Mouse (Mus musculus): Measurements from ENCODE around the gene Spi1. TPM values are rescaled to one million over a fixed set of nuclear protein-coding genes. Genes with fewer than 3 reads are reported as not detected.
A peak's percentile ranks its signal among the peaks of the same experiment; 100 is the strongest.

The Spi1 gene
- polyA plus RNA-seq, 1 experiment from 2014 or later = 6.9 TPM

- Histone ChIP-seq H3K9ac (ENCODE audit: low read length) (no peak overlapping the region), H3K4me3 (ENCODE audit: low read depth, low read length) (no peak overlapping the region), H3K9me3 (ENCODE audit: control insufficient read depth, low read length) (no peaks in the 10 kb centered on the region), H3K4me2 (ENCODE audit: low read length) (no peak overlapping the region), H3K36me3 (ENCODE audit: control insufficient read depth, insufficient read depth, low read length) (peaks cover 20% of the 10 kb centered on the region), H3K4me1 (replicated peaks; ENCODE audit: control insufficient read depth, insufficient read depth, low read length) (peaks cover 9% of the 10 kb centered on the region), H3K27me3 (replicated peaks; ENCODE audit: control insufficient read depth, insufficient read depth, low read length) (no peaks in the 10 kb centered on the region), H3K27ac (ENCODE audit: low read depth) (no peak overlapping the region)
- WGBS = 71% methylated on average over 3 of the region's 3 CpGs
- DNase-seq (ENCODE audit: low spot score) = no peak
- ATAC-seq (replicated peaks; ENCODE audit: low FRiP score, low TSS enrichment, low read depth) = no peak
Observed at GRCm38 (mm10) chr2:91051917-91052316, 30.3 kb upstream of the Spi1 start.

- Histone ChIP-seq H3K36me3 (ENCODE audit: control insufficient read depth, insufficient read depth, low read length) (peaks cover 29% of the 10 kb centered on the region), H3K4me3 (ENCODE audit: low read depth, low read length) (no peak overlapping the region), H3K4me2 (ENCODE audit: low read length) (peak overlapping the region; percentile 53), H3K4me1 (replicated peaks; ENCODE audit: control insufficient read depth, insufficient read depth, low read length) (peaks cover 9% of the 10 kb centered on the region), H3K9me3 (ENCODE audit: control insufficient read depth, low read length) (no peaks in the 10 kb centered on the region), H3K27ac (ENCODE audit: low read depth) (no peak overlapping the region), H3K27me3 (replicated peaks; ENCODE audit: control insufficient read depth, insufficient read depth, low read length) (no peaks in the 10 kb centered on the region), H3K9ac (ENCODE audit: low read length) (no peak overlapping the region)
- 54% methylated on average over 2 of the region's 2 CpGs for WGBS
- ATAC-seq (replicated peaks; ENCODE audit: low FRiP score, low TSS enrichment, low read depth) = no peak
- no peak for DNase-seq (ENCODE audit: low spot score)
Observed at GRCm38 (mm10) chr2:91052752-91053151, 29.4 kb upstream of the Spi1 start.

GRCm38 (mm10) chr2:91053181-91053933, 28.8 kb upstream of the Spi1 start:
- 0 out of 2 replicates have a peak overlapping the region, but pooled peaks have one; percentile 27 for H3K9ac ChIP-seq (ENCODE audit: low read length)
- peak overlapping the region; percentile 53 for H3K4me2 ChIP-seq (ENCODE audit: low read length)
- DNase-seq (ENCODE audit: low spot score) (no peak), ATAC-seq (replicated peaks; ENCODE audit: low FRiP score, low TSS enrichment, low read depth) (peak; percentile 63)
- peaks cover 35% of the 10 kb centered on the region for H3K36me3 ChIP-seq (ENCODE audit: control insufficient read depth, insufficient read depth, low read length)
- no peaks in the 10 kb centered on the region for H3K9me3 ChIP-seq (ENCODE audit: control insufficient read depth, low read length)
- H3K27ac ChIP-seq (ENCODE audit: low read depth) = no peak overlapping the region
- 0% methylated on average over 6 of the region's 6 CpGs for WGBS
- H3K27me3 ChIP-seq (replicated peaks; ENCODE audit: control insufficient read depth, insufficient read depth, low read length) = no peaks in the 10 kb centered on the region
- H3K4me3 ChIP-seq (ENCODE audit: low read depth, low read length) = peak overlapping the region; percentile 71
- peaks cover 9% of the 10 kb centered on the region for H3K4me1 ChIP-seq (replicated peaks; ENCODE audit: control insufficient read depth, insufficient read depth, low read length)

- H3K4me2 ChIP-seq (ENCODE audit: low read length) = peak within 1 kb of the TSS; percentile 93
- WGBS = under 1% methylated on average over 40 of the region's 40 CpGs
- no peaks in the 10 kb centered on the region for H3K27me3 ChIP-seq (replicated peaks; ENCODE audit: control insufficient read depth, insufficient read depth, low read length)
- peak within 1 kb of the TSS; percentile 69 for H3K9ac ChIP-seq (ENCODE audit: low read length)
- peak within 1 kb of the TSS; percentile 52 for H3K27ac ChIP-seq (ENCODE audit: low read depth)
- H3K4me1 ChIP-seq (replicated peaks; ENCODE audit: control insufficient read depth, insufficient read depth, low read length) = peaks cover 9% of the 10 kb centered on the region
- ATAC-seq (replicated peaks; ENCODE audit: low FRiP score, low TSS enrichment, low read depth) = peak; percentile 98
- H3K4me3 ChIP-seq (ENCODE audit: low read depth, low read length) = peak within 1 kb of the TSS; percentile 71
- peak; percentile 97 for DNase-seq (ENCODE audit: low spot score)
- H3K36me3 ChIP-seq (ENCODE audit: control insufficient read depth, insufficient read depth, low read length) = peaks cover 41% of the 10 kb centered on the region
- no peaks in the 10 kb centered on the region for H3K9me3 ChIP-seq (ENCODE audit: control insufficient read depth, low read length)
Observed at GRCm38 (mm10) chr2:91053934-91054382, 28.2 kb upstream of the Spi1 start, which contains the start of gene Psmc3. TSS of gene Psmc3 (plus strand) at chr2:91054009.

- 87% methylated on average over 5 of the region's 5 CpGs for WGBS
- H3K36me3 ChIP-seq (ENCODE audit: control insufficient read depth, insufficient read depth, low read length) = peaks cover 85% of the 10 kb centered on the region
- H3K4me2 ChIP-seq (ENCODE audit: low read length) = no peak overlapping the region
- no peak for ATAC-seq (replicated peaks; ENCODE audit: low FRiP score, low TSS enrichment, low read depth)
- no peaks in the 10 kb centered on the region for H3K9me3 ChIP-seq (ENCODE audit: control insufficient read depth, low read length)
- DNase-seq (ENCODE audit: low spot score) = no peak
- H3K9ac ChIP-seq (ENCODE audit: low read length) = no peak overlapping the region
- no peaks in the 10 kb centered on the region for H3K27me3 ChIP-seq (replicated peaks; ENCODE audit: control insufficient read depth, insufficient read depth, low read length)
- no peak overlapping the region for H3K27ac ChIP-seq (ENCODE audit: low read depth)
- H3K4me1 ChIP-seq (replicated peaks; ENCODE audit: control insufficient read depth, insufficient read depth, low read length) = peaks cover 9% of the 10 kb centered on the region
- no peak overlapping the region for H3K4me3 ChIP-seq (ENCODE audit: low read depth, low read length)
Observed at GRCm38 (mm10) chr2:91058435-91058834, 23.8 kb upstream of the Spi1 start.

DNA sequence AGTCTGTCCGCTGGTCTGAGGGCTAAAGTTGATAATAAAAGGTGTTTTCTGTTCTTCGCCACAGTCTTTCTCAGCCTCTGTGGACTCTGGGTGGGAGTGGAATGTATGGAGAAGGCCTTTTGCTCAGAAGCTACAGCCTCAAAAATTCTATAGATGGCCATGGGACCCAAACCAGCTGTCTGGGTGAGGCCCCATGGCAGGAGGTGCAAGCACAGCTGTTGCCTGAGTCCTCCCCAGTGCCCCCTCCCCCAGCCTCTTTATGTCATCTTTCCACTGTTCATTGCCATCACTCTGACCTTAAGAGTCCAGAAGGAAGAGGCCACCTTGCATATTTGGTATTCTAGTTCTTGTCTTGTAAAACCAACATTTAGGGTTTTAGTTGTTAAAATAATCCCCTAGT, 22.8 kb upstream of the Spi1 start:
- H3K27me3 ChIP-seq (replicated peaks; ENCODE audit: control insufficient read depth, insufficient read depth, low read length) = no peaks in the 10 kb centered on the region
- no peak overlapping the region for H3K9ac ChIP-seq (ENCODE audit: low read length)
- H3K4me2 ChIP-seq (ENCODE audit: low read length) = no peak overlapping the region
- H3K9me3 ChIP-seq (ENCODE audit: control insufficient read depth, low read length) = no peaks in the 10 kb centered on the region
- no peak overlapping the region for H3K4me3 ChIP-seq (ENCODE audit: low read depth, low read length)
- DNase-seq (ENCODE audit: low spot score) (no peak), ATAC-seq (replicated peaks; ENCODE audit: low FRiP score, low TSS enrichment, low read depth) (no peak)
- H3K27ac ChIP-seq (ENCODE audit: low read depth) = no peak overlapping the region
- H3K4me1 ChIP-seq (replicated peaks; ENCODE audit: control insufficient read depth, insufficient read depth, low read length) = peaks cover 9% of the 10 kb centered on the region
- peaks cover 95% of the 10 kb centered on the region for H3K36me3 ChIP-seq (ENCODE audit: control insufficient read depth, insufficient read depth, low read length)
- 93% methylated on average over 2 of the region's 2 CpGs for WGBS

GRCm38 (mm10) chr2:91060544-91061355, 21.4 kb upstream of the Spi1 start:
- Histone ChIP-seq H3K9me3 (ENCODE audit: control insufficient read depth, low read length) (no peaks in the 10 kb centered on the region), H3K4me1 (replicated peaks; ENCODE audit: control insufficient read depth, insufficient read depth, low read length) (no peaks in the 10 kb centered on the region), H3K4me3 (ENCODE audit: low read depth, low read length) (no peak overlapping the region), H3K27me3 (replicated peaks; ENCODE audit: control insufficient read depth, insufficient read depth, low read length) (no peaks in the 10 kb centered on the region), H3K27ac (ENCODE audit: low read depth) (no peak overlapping the region), H3K9ac (ENCODE audit: low read length) (no peak overlapping the region), H3K36me3 (ENCODE audit: control insufficient read depth, insufficient read depth, low read length) (peaks cover 94% of the 10 kb centered on the region), H3K4me2 (ENCODE audit: low read length) (no peak overlapping the region)
- 85% methylated on average over 10 of the region's 10 CpGs for WGBS
- DNase-seq (ENCODE audit: low spot score) (peak; percentile 82), ATAC-seq (replicated peaks; ENCODE audit: low FRiP score, low TSS enrichment, low read depth) (no peak)

- no peak overlapping the region for H3K4me2 ChIP-seq (ENCODE audit: low read length)
- no peak for DNase-seq (ENCODE audit: low spot score)
- H3K27ac ChIP-seq (ENCODE audit: low read depth) = no peak overlapping the region
- H3K9ac ChIP-seq (ENCODE audit: low read length) = no peak overlapping the region
- H3K9me3 ChIP-seq (ENCODE audit: control insufficient read depth, low read length) = no peaks in the 10 kb centered on the region
- no peaks in the 10 kb centered on the region for H3K27me3 ChIP-seq (replicated peaks; ENCODE audit: control insufficient read depth, insufficient read depth, low read length)
- WGBS = 73% methylated on average over 6 of the region's 6 CpGs
- peaks cover 85% of the 10 kb centered on the region for H3K36me3 ChIP-seq (ENCODE audit: control insufficient read depth, insufficient read depth, low read length)
- H3K4me3 ChIP-seq (ENCODE audit: low read depth, low read length) = no peak overlapping the region
- no peak for ATAC-seq (replicated peaks; ENCODE audit: low FRiP score, low TSS enrichment, low read depth)
- H3K4me1 ChIP-seq (replicated peaks; ENCODE audit: control insufficient read depth, insufficient read depth, low read length) = no peaks in the 10 kb centered on the region
Observed at GRCm38 (mm10) chr2:91061849-91062481, 20.2 kb upstream of the Spi1 start.

Data from intestine, embryonic 14.5 days (tissue).